Comparison of ENCODE assay signal across 8 mouse cellular contexts in genomic region chr16:77013427-77014320, GRCm38 (mm10). TPM values are rescaled to one million over a fixed set of nuclear protein-coding genes. Genes with fewer than 3 reads are reported as not detected.
DNase-seq lines count a peak whose midpoint lies in the region; ATAC-seq and TF ChIP-seq lines count a peak whose summit lies in the region.

TSS of gene Usp25 (plus strand) at chr16:77013706.

- peak; percentile 89 for DNase-seq in cerebellum, adult 11 months
- DNase-seq in forebrain, embryonic 14.5 days (ENCODE audit: low spot score), result peak; percentile 79
- DNase-seq in heart, postnatal 10 days, result peak; percentile 93 to 94
- DNase-seq in kidney, postnatal 4 days, result peak; percentile 94 to 96
- peak; percentile 94 to 96 for DNase-seq in lung, adult 18-20 months
- DNase-seq in testis, postnatal 10 days (ENCODE audit: low spot score), result peak; percentile 94

- intact Hi-C loops in heart, postnatal 10 days (cut with DNase I), result loop anchor here (5.0 kb wide), 1 partner anchor 1246 kb away; the partner anchor contains the start of gene Hspa13

- ATAC-seq in forebrain, embryonic 14.5 days, result peak; percentile 94
- ATAC-seq in neural tube, embryonic 14.5 days (ENCODE audit: low read depth), result peak; percentile 93

- H3K4me1 ChIP-seq in ES-Bruce4 (ENCODE audit: control insufficient read depth, insufficient read depth, low read length), result no peaks in the 10 kb centered on the region
- peaks cover 5% of the 10 kb centered on the region for H3K4me1 ChIP-seq in forebrain, embryonic 14.5 days (ENCODE audit: control insufficient read depth, insufficient read depth, low read length)
- H3K4me1 ChIP-seq in neural tube, embryonic 14.5 days (ENCODE audit: control insufficient read depth, insufficient read depth, low read length), result peaks cover 9% of the 10 kb centered on the region; the same call in 1 of the 2 replicates

- H3K9ac ChIP-seq in ES-Bruce4 (ENCODE audit: low read depth, poor library complexity, severe bottlenecking), result peak within 1 kb of the TSS; percentile 86
- peak within 1 kb of the TSS; percentile 80 for H3K9ac ChIP-seq in forebrain, embryonic 14.5 days (ENCODE audit: low read length)
- H3K9ac ChIP-seq in neural tube, embryonic 14.5 days (replicated peaks; ENCODE audit: low read depth, low read length), result peak within 1 kb of the TSS; percentile 91

- peak within 1 kb of the TSS; percentile 71 for H3K4me3 ChIP-seq in ES-Bruce4 (ENCODE audit: low read depth, low read length)
- peak within 1 kb of the TSS; percentile 82 for H3K4me3 ChIP-seq in forebrain, embryonic 14.5 days (ENCODE audit: low read depth, low read length)
- H3K4me3 ChIP-seq in neural tube, embryonic 14.5 days (ENCODE audit: low read depth, low read length), result peak within 1 kb of the TSS; percentile 78

- no peak within 1 kb of the TSS for H3K27ac ChIP-seq in ES-Bruce4 (ENCODE audit: insufficient read depth, low read length)
- peak within 1 kb of the TSS; percentile 63 for H3K27ac ChIP-seq in forebrain, embryonic 14.5 days (ENCODE audit: low read depth, low read length)
- H3K27ac ChIP-seq in neural tube, embryonic 14.5 days (ENCODE audit: low read depth, low read length), result peak within 1 kb of the TSS; percentile 77

- no peaks in the 10 kb centered on the region for H3K9me3 ChIP-seq in ES-Bruce4 (replicated peaks; ENCODE audit: control insufficient read depth, insufficient read depth, low read length, poor library complexity, severe bottlenecking)
- no peaks in the 10 kb centered on the region for H3K9me3 ChIP-seq in forebrain, embryonic 14.5 days (replicated peaks; ENCODE audit: control insufficient read depth, low read length)
- H3K9me3 ChIP-seq in neural tube, embryonic 14.5 days (ENCODE audit: control insufficient read depth, low read length), result no peaks in the 10 kb centered on the region

- H3K4me2 ChIP-seq in forebrain, embryonic 14.5 days (ENCODE audit: low read length), result peak within 1 kb of the TSS; percentile 57
- peak within 1 kb of the TSS; percentile 66 for H3K4me2 ChIP-seq in neural tube, embryonic 14.5 days (ENCODE audit: low read depth, low read length)

- no peak for TF ChIP-seq EP300 in ES-Bruce4 (IDR thresholded peaks at IDR 0.05; ENCODE audit: insufficient read depth, low read depth, low read length)

- H3K36me3 ChIP-seq in ES-Bruce4 (ENCODE audit: control insufficient read depth, insufficient read depth, low read length, poor library complexity, severe bottlenecking), result no peaks in the 10 kb centered on the region
- H3K36me3 ChIP-seq in forebrain, embryonic 14.5 days (ENCODE audit: control insufficient read depth, insufficient read depth, low read length), result no peaks in the 10 kb centered on the region
- H3K36me3 ChIP-seq in neural tube, embryonic 14.5 days (ENCODE audit: control insufficient read depth, insufficient read depth, low read length), result no peaks in the 10 kb centered on the region

- TF ChIP-seq CTCF in ES-Bruce4 (IDR thresholded peaks at IDR 0.05; ENCODE audit: low read depth, low read length), result no peak

- WGBS in forebrain, embryonic 14.5 days, result under 1% methylated on average over 105 of the region's 126 CpGs
- WGBS in neural tube, embryonic 14.5 days, result under 1% methylated on average over 118 of the region's 126 CpGs

- TF ChIP-seq POLR2A in ES-Bruce4 (IDR thresholded peaks at IDR 0.05; ENCODE audit: insufficient read depth, low read length), result no peak

- H3K27me3 ChIP-seq in ES-Bruce4 (ENCODE audit: control insufficient read depth, insufficient read depth, low read length, poor library complexity, severe bottlenecking), result no peaks in the 10 kb centered on the region; the same call in 1 of the 2 replicates
- no peaks in the 10 kb centered on the region for H3K27me3 ChIP-seq in forebrain, embryonic 14.5 days (replicated peaks; ENCODE audit: control insufficient read depth, insufficient read depth, low read length)
- no peaks in the 10 kb centered on the region for H3K27me3 ChIP-seq in neural tube, embryonic 14.5 days (ENCODE audit: control insufficient read depth, insufficient read depth, low read length)

RNA-seq across cellular contexts. Expression of gene Usp25, which starts in this region (rescaled TPM):
- polyA plus RNA-seq in ES-Bruce4 (2011; ENCODE audit: insufficient read depth, insufficient read length, low read depth, missing spikeins), result 22.6 and 24.4 TPM in 2 replicates
- polyA plus RNA-seq in forebrain, embryonic 14.5 days (2014; fragmentation: Nextera tagmentation; extraction: Ambion mirVana), result 10.9 and 12.4 TPM in 2 replicates
- 10 to 100 TPM; 80.7 to 84.4 TPM for total RNA-seq in heart, postnatal 10 days (2021)
- polyA plus RNA-seq in neural tube, embryonic 14.5 days (2014; fragmentation: Nextera tagmentation; extraction: Ambion mirVana), result 13.1 and 16.6 TPM in 2 replicates
